In genomic region chr17:15631626-15632025, GRCm38 (mm10) we compare ENCODE assay signal across 9 mouse cellular contexts.
DNase-seq lines count a peak whose midpoint lies in the region; ATAC-seq lines count a peak whose summit lies in the region.
"Had no signal": no experiment of that assay in that cellular context is flagged by ENCODE, and none has a peak within 500 bp of the region (broad histone marks: within the 10 kb centered on the region; RNA-seq: fewer than 3 reads in every experiment).

No protein-coding gene starts in this region.

- no peak overlapping the region for H3K27ac ChIP-seq in kidney, embryonic 15.5 days
- H3K27ac ChIP-seq in embryonic facial prominence, embryonic 14.5 days (replicated peaks; ENCODE audit: low read depth, low read length) = no peak overlapping the region
- no peak overlapping the region for H3K27ac ChIP-seq in liver, embryonic 13.5 days

- DNase-seq in embryo, embryonic 10 days (ENCODE audit: low spot score) = peak; percentile 12
- no peak for DNase-seq in embryo, embryonic 10.5 days (ENCODE audit: low spot score)
- no peak for DNase-seq in kidney, postnatal 14 days
- no peak for DNase-seq in embryonic facial prominence, embryonic 14.5 days (ENCODE audit: low spot score)
- DNase-seq in liver, embryonic 13.5 days = no peak
- DNase-seq in layer of hippocampus, postnatal 36 days = no peak
- no peak for DNase-seq in gastrocnemius, postnatal 25 days

- peaks cover 4% of the 10 kb centered on the region; the same call in 1 of the 2 replicates for H3K4me1 ChIP-seq in kidney, embryonic 15.5 days
- no peaks in the 10 kb centered on the region for H3K4me1 ChIP-seq in embryonic facial prominence, embryonic 14.5 days (ENCODE audit: control insufficient read depth, insufficient read depth, low read length)
- no peaks in the 10 kb centered on the region for H3K4me1 ChIP-seq in liver, embryonic 13.5 days (replicated peaks)

- H3K27me3 ChIP-seq in kidney, embryonic 15.5 days = no peaks in the 10 kb centered on the region
- H3K27me3 ChIP-seq in embryonic facial prominence, embryonic 14.5 days (replicated peaks; ENCODE audit: control insufficient read depth, insufficient read depth, low read length) = no peaks in the 10 kb centered on the region
- 0 out of 2 replicates have a peak, but pooled peaks cover 3% of the 10 kb centered on the region for H3K27me3 ChIP-seq in liver, embryonic 13.5 days

- H3K4me3 ChIP-seq in kidney, embryonic 15.5 days (replicated peaks) = peak overlapping the region; percentile 20; the same call in 1 of the 2 replicates
- H3K4me3 ChIP-seq in embryonic facial prominence, embryonic 14.5 days (ENCODE audit: low read depth, low read length) = peak overlapping the region; percentile 22
- peak overlapping the region; percentile 10; the same call in 1 of the 2 replicates for H3K4me3 ChIP-seq in liver, embryonic 13.5 days (replicated peaks)

- WGBS in kidney, embryonic 15.5 days = 15% methylated on average over 11 of the region's 11 CpGs
- WGBS in embryonic facial prominence, embryonic 14.5 days = 3% methylated on average over 11 of the region's 11 CpGs
- WGBS in liver, embryonic 13.5 days (ENCODE audit: insufficient replicate concordance) = 10% methylated on average over 11 of the region's 11 CpGs

- 0 out of 2 replicates have a peak, but pooled peaks have one; percentile 54 for ATAC-seq in kidney, embryonic 15.5 days (replicated peaks; ENCODE audit: low FRiP score)
- no peak for ATAC-seq in embryonic facial prominence, embryonic 14.5 days (ENCODE audit: low read depth)
- no peak for ATAC-seq in liver, embryonic 13.5 days (ENCODE audit: low read depth)
- ATAC-seq: inflammation-experienced regulatory T-cells, adult 6 months had no signal

- no peaks in the 10 kb centered on the region for H3K36me3 ChIP-seq in kidney, embryonic 15.5 days
- H3K36me3 ChIP-seq in embryonic facial prominence, embryonic 14.5 days (ENCODE audit: control insufficient read depth, insufficient read depth, low read length) = no peaks in the 10 kb centered on the region
- H3K36me3 ChIP-seq in liver, embryonic 13.5 days = no peaks in the 10 kb centered on the region

- peaks cover 5% of the 10 kb centered on the region; the same call in 1 of the 2 replicates for H3K9me3 ChIP-seq in kidney, embryonic 15.5 days (replicated peaks)
- H3K9me3 ChIP-seq in embryonic facial prominence, embryonic 14.5 days (ENCODE audit: control insufficient read depth, low read length) = peaks cover 15% of the 10 kb centered on the region; the same call in 1 of the 2 replicates
- no peaks in the 10 kb centered on the region for H3K9me3 ChIP-seq in liver, embryonic 13.5 days (replicated peaks)

- peak overlapping the region; percentile 48 for H3K4me2 ChIP-seq in kidney, embryonic 15.5 days
- H3K4me2 ChIP-seq in embryonic facial prominence, embryonic 14.5 days (ENCODE audit: low read depth, low read length) = peak overlapping the region; percentile 47
- peak overlapping the region; percentile 35 for H3K4me2 ChIP-seq in liver, embryonic 13.5 days

- H3K9ac ChIP-seq in kidney, embryonic 15.5 days = no peak overlapping the region
- H3K9ac ChIP-seq in embryonic facial prominence, embryonic 14.5 days (ENCODE audit: low read depth, low read length) = peak overlapping the region; percentile 45; the same call in 1 of the 2 replicates
- no peak overlapping the region for H3K9ac ChIP-seq in liver, embryonic 13.5 days
